Mouse (Mus musculus): ENCODE data around the gene Enpp3.

- TF ChIP-seq POLR2A (IDR thresholded peaks at IDR 0.05; ENCODE audit: insufficient read depth, low read length) (no peak), EP300 (IDR thresholded peaks at IDR 0.05; ENCODE audit: insufficient read depth, low read depth, low read length) (no peak)
These were observed 52.7 kb downstream of the Enpp3 start for GRCm38 (mm10) chr10:24789747-24790545.

Data from ES-Bruce4 (cell line).